In the genomic region with DNA sequence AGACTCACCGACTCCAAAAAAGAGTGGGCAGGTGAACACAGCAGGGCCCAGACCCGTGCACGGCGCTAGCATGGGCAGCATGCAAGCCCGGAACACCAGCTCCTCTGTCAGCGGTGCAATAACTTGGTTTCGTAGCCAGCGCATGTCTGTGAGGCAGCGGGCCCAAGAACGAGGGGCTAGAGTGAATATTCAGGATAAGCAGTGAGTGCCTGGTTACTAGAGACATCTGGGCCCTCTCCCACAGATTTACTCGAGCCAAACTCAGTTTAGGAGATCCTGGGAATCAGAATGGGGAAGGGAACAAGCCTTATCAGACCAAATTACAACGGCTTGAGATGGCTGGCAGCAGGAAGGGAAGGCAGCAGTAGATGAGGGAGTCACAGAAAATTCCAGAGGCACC, we compare ENCODE assay signal across 12 mouse cellular contexts. TPM values are rescaled to one million over a fixed set of nuclear protein-coding genes. Genes with fewer than 3 reads are reported as not detected.
DNase-seq lines count a peak whose midpoint lies in the region; ATAC-seq lines count a peak whose summit lies in the region.
"Had no signal": no experiment of that assay in that cellular context is flagged by ENCODE, and none has a peak within 500 bp of the region (broad histone marks: within the 10 kb centered on the region; RNA-seq: fewer than 3 reads in every experiment).

No protein-coding gene starts in this region.

- peak; percentile 89 for DNase-seq in heart, adult 11 months
- DNase-seq in heart, postnatal 36 days: no peak
- DNase-seq in liver, embryonic 13.5 days: no peak
- no peak for DNase-seq in liver, embryonic 11.5 days (ENCODE audit: low spot score)
- DNase-seq in embryonic facial prominence, embryonic 14.5 days (ENCODE audit: low spot score): no peak
- no peak for DNase-seq in thymus, postnatal 25 days
- no peak for DNase-seq in kidney, adult 9 months
- DNase-seq: gastrocnemius, postnatal 10 days; heart, postnatal 10 days; kidney, postnatal 25 days; thymus, postnatal 4 days had no signal

- ATAC-seq in liver, embryonic 13.5 days (ENCODE audit: low read depth): no peak
- no peak for ATAC-seq in liver, embryonic 11.5 days (replicated peaks; ENCODE audit: low FRiP score)
- ATAC-seq in embryonic facial prominence, embryonic 14.5 days (ENCODE audit: low read depth): no peak
- ATAC-seq in limb, embryonic 13.5 days (ENCODE audit: low FRiP score, low read depth): no peak

- peaks cover 44% of the 10 kb centered on the region for H3K4me1 ChIP-seq in liver, embryonic 13.5 days (replicated peaks)
- H3K4me1 ChIP-seq in liver, embryonic 11.5 days (replicated peaks; ENCODE audit: control insufficient read depth, insufficient read depth, low read length): peaks cover 17% of the 10 kb centered on the region
- H3K4me1 ChIP-seq in embryonic facial prominence, embryonic 14.5 days (ENCODE audit: control insufficient read depth, insufficient read depth, low read length): peaks cover 19% of the 10 kb centered on the region
- H3K4me1 ChIP-seq in limb, embryonic 13.5 days: peaks cover 41% of the 10 kb centered on the region

- WGBS in liver, embryonic 13.5 days (ENCODE audit: insufficient replicate concordance): 89% methylated on average over 12 of the region's 12 CpGs
- WGBS in liver, embryonic 11.5 days: 93% methylated on average over 12 of the region's 12 CpGs
- WGBS in embryonic facial prominence, embryonic 14.5 days: 92% methylated on average over 12 of the region's 12 CpGs
- WGBS in limb, embryonic 13.5 days: 92% methylated on average over 12 of the region's 12 CpGs

- no peak overlapping the region for H3K27ac ChIP-seq in liver, embryonic 13.5 days
- no peak overlapping the region for H3K27ac ChIP-seq in liver, embryonic 11.5 days (ENCODE audit: low read depth, low read length)
- H3K27ac ChIP-seq in embryonic facial prominence, embryonic 14.5 days (replicated peaks; ENCODE audit: low read depth, low read length): no peak overlapping the region
- no peak overlapping the region for H3K27ac ChIP-seq in limb, embryonic 13.5 days

- no peaks in the 10 kb centered on the region for H3K9me3 ChIP-seq in liver, embryonic 13.5 days (replicated peaks)
- H3K9me3 ChIP-seq in liver, embryonic 11.5 days (ENCODE audit: control insufficient read depth, low read length): no peaks in the 10 kb centered on the region
- H3K9me3 ChIP-seq in embryonic facial prominence, embryonic 14.5 days (ENCODE audit: control insufficient read depth, low read length): no peaks in the 10 kb centered on the region
- H3K9me3 ChIP-seq in limb, embryonic 13.5 days: no peaks in the 10 kb centered on the region

- intact Hi-C loops in heart, postnatal 36 days (cut with DNase I): no loop called here

- H3K36me3 ChIP-seq in liver, embryonic 13.5 days: peaks cover 50% of the 10 kb centered on the region
- peaks cover 15% of the 10 kb centered on the region; the same call in 1 of the 2 replicates for H3K36me3 ChIP-seq in liver, embryonic 11.5 days (ENCODE audit: control insufficient read depth, insufficient read depth, low read length)
- peaks cover 40% of the 10 kb centered on the region; the same call in 1 of the 2 replicates for H3K36me3 ChIP-seq in embryonic facial prominence, embryonic 14.5 days (ENCODE audit: control insufficient read depth, insufficient read depth, low read length)
- H3K36me3 ChIP-seq in limb, embryonic 13.5 days: peaks cover 43% of the 10 kb centered on the region

- peak overlapping the region; percentile 90 for H3K4me3 ChIP-seq in liver, embryonic 13.5 days (replicated peaks)
- H3K4me3 ChIP-seq in liver, embryonic 11.5 days (ENCODE audit: low read depth, low read length): no peak overlapping the region
- H3K4me3 ChIP-seq in embryonic facial prominence, embryonic 14.5 days (ENCODE audit: low read depth, low read length): no peak overlapping the region
- H3K4me3 ChIP-seq in limb, embryonic 13.5 days: peak overlapping the region; percentile 84; the same call in 1 of the 2 replicates

- H3K4me2 ChIP-seq in liver, embryonic 13.5 days: peak overlapping the region; percentile 94
- H3K4me2 ChIP-seq in liver, embryonic 11.5 days: no peak overlapping the region
- H3K4me2 ChIP-seq in embryonic facial prominence, embryonic 14.5 days (ENCODE audit: low read depth, low read length): no peak overlapping the region
- peak overlapping the region; percentile 85 for H3K4me2 ChIP-seq in limb, embryonic 13.5 days (replicated peaks)

- no peaks in the 10 kb centered on the region for H3K27me3 ChIP-seq in liver, embryonic 13.5 days
- no peaks in the 10 kb centered on the region for H3K27me3 ChIP-seq in liver, embryonic 11.5 days (replicated peaks; ENCODE audit: control insufficient read depth, insufficient read depth, low read length)
- no peaks in the 10 kb centered on the region for H3K27me3 ChIP-seq in embryonic facial prominence, embryonic 14.5 days (replicated peaks; ENCODE audit: control insufficient read depth, insufficient read depth, low read length)
- H3K27me3 ChIP-seq in limb, embryonic 13.5 days: no peaks in the 10 kb centered on the region

- H3K9ac ChIP-seq in liver, embryonic 13.5 days: 0 out of 2 replicates have a peak overlapping the region, but pooled peaks have one; percentile 97
- no peak overlapping the region for H3K9ac ChIP-seq in liver, embryonic 11.5 days (ENCODE audit: low read depth, low read length)
- 0 out of 2 replicates have a peak overlapping the region, but pooled peaks have one; percentile 95 for H3K9ac ChIP-seq in embryonic facial prominence, embryonic 14.5 days (ENCODE audit: low read depth, low read length)
- peak overlapping the region; percentile 94; the same call in 1 of the 2 replicates for H3K9ac ChIP-seq in limb, embryonic 13.5 days

RNA-seq across cellular contexts. Expression of a gene that starts 1.4 kb away (rescaled TPM):
- 10 to 100 TPM in 1 of 2 experiments, 1 to 10 TPM in 1; 9.4 to 10.1 TPM for total RNA-seq in heart, postnatal 36 days (2021)
- polyA plus RNA-seq in liver, embryonic 13.5 days (2015; fragmentation: Nextera tagmentation; extraction: Ambion mirVana): 31.3 and 32.3 TPM in 2 replicates
- 52.5 and 52.9 TPM in 2 replicates for polyA plus RNA-seq in liver, embryonic 11.5 days (2014; fragmentation: Nextera tagmentation; extraction: Ambion mirVana)
- polyA plus RNA-seq in embryonic facial prominence, embryonic 14.5 days (2014; fragmentation: Nextera tagmentation; extraction: Ambion mirVana): 52.1 and 62.8 TPM in 2 replicates
- polyA plus RNA-seq in limb, embryonic 13.5 days (2015; fragmentation: Nextera tagmentation; extraction: Ambion mirVana): 65.2 and 66.7 TPM in 2 replicates

RNA-seq across cellular contexts. Expression of a gene that starts 8.5 kb away (rescaled TPM):
- total RNA-seq in heart, postnatal 36 days (2021): 1 to 10 TPM; 7.7 to 9.2 TPM
- polyA plus RNA-seq in liver, embryonic 13.5 days (2015; fragmentation: Nextera tagmentation; extraction: Ambion mirVana): 0.43 and 0.59 TPM in 2 replicates
- polyA plus RNA-seq in liver, embryonic 11.5 days (2014; fragmentation: Nextera tagmentation; extraction: Ambion mirVana): 2.2 and 3.3 TPM in 2 replicates
- polyA plus RNA-seq in embryonic facial prominence, embryonic 14.5 days (2014; fragmentation: Nextera tagmentation; extraction: Ambion mirVana): 7.4 and 9.7 TPM in 2 replicates
- 6.2 and 6.4 TPM in 2 replicates for polyA plus RNA-seq in limb, embryonic 13.5 days (2015; fragmentation: Nextera tagmentation; extraction: Ambion mirVana)

Comparison
In these comparisons a context has a peak if more than half of its experiments do, and no peak if none do; other contexts are left out.
1. H3K4me2 ChIP-seq: peak in liver, embryonic 13.5 days (single experiment) and limb, embryonic 13.5 days (single experiment); none in liver, embryonic 11.5 days (single experiment) and embryonic facial prominence, embryonic 14.5 days (single experiment).
2. H3K4me3 ChIP-seq: peak in liver, embryonic 13.5 days (single experiment) and limb, embryonic 13.5 days (single experiment); none in liver, embryonic 11.5 days (single experiment) and embryonic facial prominence, embryonic 14.5 days (single experiment).